Mouse (Mus musculus) E14TG2a.4 (cell line): ENCODE measurements around the gene Fam104a.

Source experiments
- H3K27me3 ChIP-seq: 2 replicates; pipeline ENCODE4 v1.6.1; 2014; ENCODE audit warnings: low read length, control low read depth; ENCODE audit not compliant: insufficient read depth
- H3K36me3 ChIP-seq: 2 replicates; pipeline ENCODE4 v1.6.1; 2014; ENCODE audit warnings: low read length, control low read depth; ENCODE audit not compliant: insufficient read depth
- H3K4me1 ChIP-seq: replicated peaks from 2 replicates; pipeline ENCODE4 v1.6.1; 2014; ENCODE audit warnings: low read depth, low read length, control low read depth
- H3K4me3 ChIP-seq: replicated peaks from 2 replicates; pipeline ENCODE4 v1.5.1; 2014; ENCODE audit warnings: mild to moderate bottlenecking, low read length
- H3K9me3 ChIP-seq: 2 replicates; pipeline ENCODE4 v1.6.1; 2014; ENCODE audit warnings: low read length, control low read depth
- CTCF ChIP-seq: conservative IDR thresholded peaks from 2 replicates; pipeline ENCODE4 v1.5.1; 2014; ENCODE audit warnings: low read length
- NANOG ChIP-seq: IDR thresholded peaks from 2 replicates; pipeline ENCODE4 v1.6.1; 2014; ENCODE audit warnings: borderline replicate concordance, low read length, mixed read lengths
- POU5F1 ChIP-seq: IDR thresholded peaks from 2 replicates; pipeline ENCODE4 v1.6.1; 2014; ENCODE audit warnings: low read length, borderline replicate concordance

Gene Fam104a

GRCm38 (mm10) chr11:113654561-113655270 lies 29.2 kb downstream of the Fam104a start:
- Histone ChIP-seq H3K27me3 (no peaks in the 10 kb centered on the region), H3K36me3 (peaks cover 78% of the 10 kb centered on the region), H3K4me3 (no peak overlapping the region), H3K9me3 (no peaks in the 10 kb centered on the region), H3K4me1 (peaks cover 64% of the 10 kb centered on the region)
- TF ChIP-seq CTCF (no peak), NANOG (no peak), POU5F1 (no peak)

- Histone ChIP-seq H3K9me3 (no peaks in the 10 kb centered on the region), H3K4me1 (peaks cover 58% of the 10 kb centered on the region), H3K36me3 (peaks cover 71% of the 10 kb centered on the region), H3K27me3 (no peaks in the 10 kb centered on the region), H3K4me3 (no peak overlapping the region)
- TF ChIP-seq POU5F1 (no peak), NANOG (no peak), CTCF (no peak)
Measured at GRCm38 (mm10) chr11:113654105-113654504, 29.9 kb downstream of the Fam104a start.

GRCm38 (mm10) chr11:113652516-113652915 lies 31.4 kb downstream of the Fam104a start:
- peaks cover 57% of the 10 kb centered on the region for H3K36me3 ChIP-seq
- H3K4me3 ChIP-seq: no peak overlapping the region
- peaks cover 59% of the 10 kb centered on the region for H3K4me1 ChIP-seq
- TF ChIP-seq POU5F1: no peak
- no peak for TF ChIP-seq NANOG
- no peaks in the 10 kb centered on the region for H3K27me3 ChIP-seq
- no peaks in the 10 kb centered on the region for H3K9me3 ChIP-seq

GRCm38 (mm10) chr11:113651907-113652273 lies 32.1 kb downstream of the Fam104a start:
- peak; percentile 54 for TF ChIP-seq CTCF
- no peak for TF ChIP-seq POU5F1
- Histone ChIP-seq H3K4me3 (peak overlapping the region; percentile 96), H3K9me3 (no peaks in the 10 kb centered on the region), H3K27me3 (no peaks in the 10 kb centered on the region), H3K4me1 (peaks cover 56% of the 10 kb centered on the region), H3K36me3 (peaks cover 50% of the 10 kb centered on the region)

GRCm38 (mm10) chr11:113651206-113651906 lies 32.6 kb downstream of the Fam104a start:
- H3K27me3 ChIP-seq: no peaks in the 10 kb centered on the region
- TF ChIP-seq CTCF: no peak
- no peak for TF ChIP-seq POU5F1
- TF ChIP-seq NANOG: no peak
- peaks cover 51% of the 10 kb centered on the region for H3K4me1 ChIP-seq
- H3K9me3 ChIP-seq: no peaks in the 10 kb centered on the region
- H3K4me3 ChIP-seq: peak overlapping the region; percentile 96
- peaks cover 45% of the 10 kb centered on the region for H3K36me3 ChIP-seq

- Histone ChIP-seq H3K27me3 (no peaks in the 10 kb centered on the region), H3K4me1 (peaks cover 48% of the 10 kb centered on the region), H3K9me3 (no peaks in the 10 kb centered on the region), H3K36me3 (peaks cover 27% of the 10 kb centered on the region), H3K4me3 (peak within 1 kb of the TSS; percentile 96)
- TF ChIP-seq POU5F1: no peak
Measured at GRCm38 (mm10) chr11:113649353-113650210, 34.4 kb downstream of the Fam104a start, which contains the start of gene Slc39a11. TSS of gene Slc39a11 (minus strand) at chr11:113650079.

- peaks cover 20% of the 10 kb centered on the region for H3K36me3 ChIP-seq
- H3K9me3 ChIP-seq: no peaks in the 10 kb centered on the region
- TF ChIP-seq POU5F1: no peak
- no peak for TF ChIP-seq NANOG
- no peak for TF ChIP-seq CTCF
- peak within 1 kb of the TSS; percentile 96 for H3K4me3 ChIP-seq
- peaks cover 48% of the 10 kb centered on the region for H3K4me1 ChIP-seq
- no peaks in the 10 kb centered on the region for H3K27me3 ChIP-seq
Measured at GRCm38 (mm10) chr11:113648690-113649352, 35.1 kb downstream of the Fam104a start, which contains the start of gene Cog1. TSS of gene Cog1 (plus strand) at chr11:113649169.

- H3K4me3 ChIP-seq: peak overlapping the region; percentile 96
- H3K4me1 ChIP-seq: peaks cover 48% of the 10 kb centered on the region
- H3K36me3 ChIP-seq: peaks cover 13% of the 10 kb centered on the region
- H3K27me3 ChIP-seq: 0 out of 2 replicates have a peak, but pooled peaks cover 3% of the 10 kb centered on the region
- peak; percentile 94 for TF ChIP-seq CTCF
- no peak for TF ChIP-seq POU5F1
- no peaks in the 10 kb centered on the region for H3K9me3 ChIP-seq
Measured at GRCm38 (mm10) chr11:113648152-113648551, 35.8 kb downstream of the Fam104a start.
